ENCODE assay signal across 22 mouse cellular contexts in the genomic region with DNA sequence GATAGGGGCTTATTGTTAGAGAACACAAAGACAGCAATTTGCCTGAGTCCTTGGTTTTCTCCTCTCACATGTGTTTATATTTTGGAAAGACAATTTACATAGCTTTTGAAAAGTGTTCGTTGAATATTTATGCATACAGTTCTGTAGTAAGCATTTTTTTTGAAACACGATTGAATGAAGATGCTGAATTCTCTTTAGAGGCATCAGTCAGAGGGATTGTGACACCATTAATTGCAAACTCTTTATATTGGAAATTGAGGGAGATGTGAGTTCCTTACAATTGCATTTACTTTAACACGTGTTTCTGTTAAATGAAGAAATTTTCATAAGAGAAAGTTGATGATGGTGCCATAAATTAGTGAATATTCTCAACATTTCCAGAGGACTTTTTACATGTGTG.
DNase-seq lines count a peak whose midpoint lies in the region; ATAC-seq and TF ChIP-seq lines count a peak whose summit lies in the region.
"Had no signal": no experiment of that assay in that cellular context is flagged by ENCODE, and none has a peak within 500 bp of the region (broad histone marks: within the 10 kb centered on the region; RNA-seq: fewer than 3 reads in every experiment).

No protein-coding gene starts in this region.

- no peak for TF ChIP-seq CTCF in forebrain, postnatal 0 days (IDR thresholded peaks at IDR 0.05; ENCODE audit: low read depth)
- TF ChIP-seq CTCF in brain, embryonic 14.5 days (IDR thresholded peaks at IDR 0.05; ENCODE audit: borderline replicate concordance, extremely low read depth, insufficient read depth, insufficient read length), result no peak

- TF ChIP-seq POLR2A in brain, embryonic 14.5 days (IDR thresholded peaks at IDR 0.05; ENCODE audit: borderline replicate concordance, extremely low read depth, insufficient read depth, insufficient read length, poor library complexity, severe bottlenecking), result no peak

- no peak overlapping the region for H3K9ac ChIP-seq in forebrain, embryonic 14.5 days (ENCODE audit: low read length)
- no peak overlapping the region for H3K9ac ChIP-seq in forebrain, postnatal 0 days
- H3K9ac ChIP-seq in forebrain, embryonic 16.5 days (replicated peaks; ENCODE audit: low read depth, low read length), result no peak overlapping the region
- no peak overlapping the region for H3K9ac ChIP-seq in forebrain, embryonic 11.5 days (ENCODE audit: low read length)

- no peaks in the 10 kb centered on the region for H3K36me3 ChIP-seq in forebrain, embryonic 14.5 days (ENCODE audit: control insufficient read depth, insufficient read depth, low read length)
- no peaks in the 10 kb centered on the region for H3K36me3 ChIP-seq in forebrain, postnatal 0 days (ENCODE audit: insufficient read depth)
- no peaks in the 10 kb centered on the region for H3K36me3 ChIP-seq in forebrain, embryonic 16.5 days (ENCODE audit: control insufficient read depth, insufficient read depth)
- H3K36me3 ChIP-seq in forebrain, embryonic 11.5 days (ENCODE audit: control insufficient read depth, insufficient read depth, low read length), result no peaks in the 10 kb centered on the region
- H3K36me3 ChIP-seq: G1E had no signal

- H3K9me3 ChIP-seq in forebrain, embryonic 14.5 days (replicated peaks; ENCODE audit: control insufficient read depth, low read length), result no peaks in the 10 kb centered on the region
- H3K9me3 ChIP-seq in forebrain, postnatal 0 days (ENCODE audit: low read length), result no peaks in the 10 kb centered on the region
- H3K9me3 ChIP-seq in forebrain, embryonic 16.5 days (ENCODE audit: control insufficient read depth, low read length), result no peaks in the 10 kb centered on the region
- no peaks in the 10 kb centered on the region for H3K9me3 ChIP-seq in forebrain, embryonic 11.5 days (ENCODE audit: control insufficient read depth, low read length)
- H3K9me3 ChIP-seq: G1E had no signal

- peak; percentile 33 for DNase-seq in forebrain, embryonic 14.5 days (ENCODE audit: low spot score)
- no peak for DNase-seq in forebrain, postnatal 0 days
- DNase-seq in forebrain, embryonic 11.5 days (ENCODE audit: low spot score), result no peak
- peak; percentile 27 for DNase-seq in brain, embryonic 14.5 days (ENCODE audit: low read depth)
- no peak for DNase-seq in left cerebral cortex, adult 11 months (ENCODE audit: low spot score)
- DNase-seq: adrenal gland, adult 2 months; adrenal gland, adult 8-10 months; adrenal gland, postnatal 10 days; adrenal gland, postnatal 14 days; adrenal gland, postnatal 25 days; adrenal gland, postnatal 36 days; B cell, adult 2 months; cerebellum, adult 11 months; cerebellum, adult 11-12 months; cerebellum, adult 18-20 months; cerebellum, adult 2 months had no signal

- H3K27ac ChIP-seq in forebrain, embryonic 14.5 days (ENCODE audit: low read depth, low read length), result no peak overlapping the region
- no peak overlapping the region for H3K27ac ChIP-seq in forebrain, postnatal 0 days (ENCODE audit: low read depth, low read length)
- H3K27ac ChIP-seq in forebrain, embryonic 16.5 days (ENCODE audit: low read length), result no peak overlapping the region
- H3K27ac ChIP-seq in forebrain, embryonic 11.5 days (ENCODE audit: low read depth, low read length), result no peak overlapping the region

- WGBS in forebrain, embryonic 14.5 days, result 65% methylated on average over 3 of the region's 3 CpGs
- 33% methylated on average over 3 of the region's 3 CpGs for WGBS in forebrain, postnatal 0 days
- WGBS in forebrain, embryonic 16.5 days, result 51% methylated on average over 3 of the region's 3 CpGs
- WGBS in forebrain, embryonic 11.5 days, result 80% methylated on average over 3 of the region's 3 CpGs

- no peak overlapping the region for H3K4me2 ChIP-seq in forebrain, embryonic 14.5 days (ENCODE audit: low read length)
- H3K4me2 ChIP-seq in forebrain, postnatal 0 days (ENCODE audit: low read depth), result no peak overlapping the region
- H3K4me2 ChIP-seq in forebrain, embryonic 16.5 days (ENCODE audit: low read length), result no peak overlapping the region
- no peak overlapping the region for H3K4me2 ChIP-seq in forebrain, embryonic 11.5 days (ENCODE audit: low read depth, low read length, severe bottlenecking)

- H3K4me3 ChIP-seq in forebrain, embryonic 14.5 days (ENCODE audit: low read depth, low read length), result no peak overlapping the region
- no peak overlapping the region for H3K4me3 ChIP-seq in forebrain, postnatal 0 days (ENCODE audit: low read depth, low read length)
- no peak overlapping the region for H3K4me3 ChIP-seq in forebrain, embryonic 16.5 days (replicated peaks; ENCODE audit: low read length)
- no peak overlapping the region for H3K4me3 ChIP-seq in forebrain, embryonic 11.5 days (ENCODE audit: low read depth, low read length)

- no peaks in the 10 kb centered on the region for H3K27me3 ChIP-seq in forebrain, embryonic 14.5 days (replicated peaks; ENCODE audit: control insufficient read depth, insufficient read depth, low read length)
- H3K27me3 ChIP-seq in forebrain, postnatal 0 days (ENCODE audit: insufficient read depth, low read length), result no peaks in the 10 kb centered on the region
- H3K27me3 ChIP-seq in forebrain, embryonic 16.5 days (replicated peaks; ENCODE audit: control insufficient read depth, insufficient read depth, low read length), result no peaks in the 10 kb centered on the region
- no peaks in the 10 kb centered on the region for H3K27me3 ChIP-seq in forebrain, embryonic 11.5 days (ENCODE audit: control insufficient read depth, insufficient read depth, low read length)
- H3K27me3 ChIP-seq: CH12.LX, Patski had no signal

- 0 out of 2 replicates have a peak, but pooled peaks have one; percentile 50 for ATAC-seq in forebrain, embryonic 14.5 days
- no peak; the same call in 1 of the 2 replicates for ATAC-seq in forebrain, postnatal 0 days
- peak; percentile 63; the same call in 1 of the 2 replicates for ATAC-seq in forebrain, embryonic 16.5 days
- no peak for ATAC-seq in forebrain, embryonic 11.5 days (replicated peaks; ENCODE audit: low FRiP score)
- ATAC-seq: activated CD4-positive, CD25-positive, alpha-beta regulatory T cell, adult 4 months; CD4-positive, CD25-positive, alpha-beta regulatory T cell, adult 4 months; Patski had no signal

- no peaks in the 10 kb centered on the region for H3K4me1 ChIP-seq in forebrain, embryonic 14.5 days (ENCODE audit: control insufficient read depth, insufficient read depth, low read length)
- H3K4me1 ChIP-seq in forebrain, postnatal 0 days (ENCODE audit: insufficient read depth), result no peaks in the 10 kb centered on the region
- H3K4me1 ChIP-seq in forebrain, embryonic 16.5 days (replicated peaks; ENCODE audit: control insufficient read depth, insufficient read depth, low read length), result no peaks in the 10 kb centered on the region
- H3K4me1 ChIP-seq in forebrain, embryonic 11.5 days (replicated peaks; ENCODE audit: control insufficient read depth, insufficient read depth, low read length), result no peaks in the 10 kb centered on the region

Comparison
In these comparisons a context has a peak if more than half of its experiments do, and no peak if none do; other contexts are left out.
1. ATAC-seq: peak in forebrain, embryonic 14.5 days (single experiment) and forebrain, embryonic 16.5 days (single experiment); none in forebrain, postnatal 0 days (single experiment) and forebrain, embryonic 11.5 days (single experiment).
2. DNase-seq: peak in forebrain, embryonic 14.5 days (single experiment) and brain, embryonic 14.5 days (single experiment); none in forebrain, postnatal 0 days (single experiment), forebrain, embryonic 11.5 days (single experiment) and left cerebral cortex, adult 11 months (single experiment).